Mouse (Mus musculus) left cerebral cortex, postnatal 25 days (tissue): ENCODE data around the gene Cdc14b. TPM values are rescaled to one million over a fixed set of nuclear protein-coding genes. Genes with fewer than 3 reads are reported as not detected.

Source experiments
- DNase-seq, 2 experiments: peaks; one replicate each; pipeline ENCODE4 v3.0.0; 2022; ENCODE audit warnings: low spot score in 2 of 2, mixed read lengths in 1 of 2
- intact Hi-C: fragments of 180-260 bp; cut with DNase I; formaldehyde crosslinking; loops from one replicate; pipeline ENCODE4 v1.15.1; 2025
- total RNA-seq, 2 experiments: library from RNA; stranded (reverse); gene quantifications; 2 replicates each; pipeline ENCODE4 v1.2.3; 2021

The Cdc14b gene
- total RNA-seq, 2 experiments from 2014 or later = 9.8 to 10.3 TPM

DNA sequence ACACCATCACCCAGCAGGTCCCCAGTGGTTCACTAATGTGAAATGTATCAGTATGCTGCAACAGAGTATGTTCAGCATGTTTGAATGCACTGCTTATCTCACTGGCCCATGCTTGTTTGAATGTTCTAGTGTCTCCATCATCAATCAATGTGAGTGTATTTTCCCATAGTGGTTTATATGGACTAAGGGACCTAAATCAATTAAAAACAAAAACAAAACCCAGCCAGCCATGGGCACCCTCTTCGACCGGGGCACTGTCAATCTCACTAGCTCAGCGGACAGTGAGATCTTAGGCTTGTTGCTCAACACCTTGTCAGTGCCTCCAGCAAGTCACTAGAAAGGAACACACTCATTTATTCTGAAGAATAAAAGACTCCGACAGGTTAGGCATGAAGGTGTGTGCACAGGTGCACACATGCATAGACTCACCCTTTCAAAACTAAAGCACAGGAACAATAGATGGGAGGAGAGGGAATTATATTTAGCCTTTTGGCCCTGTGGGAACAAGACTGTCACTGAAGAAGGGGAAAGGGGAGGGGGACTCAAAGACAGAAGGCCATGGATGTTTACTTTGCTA is 30.3 kb downstream of the Cdc14b start:
- DNase-seq = no peak
- intact Hi-C loops = loop anchor here (10.0 kb wide), 1 partner anchor 190 kb away; the partner anchor contains the start of gene Cdk20

DNA sequence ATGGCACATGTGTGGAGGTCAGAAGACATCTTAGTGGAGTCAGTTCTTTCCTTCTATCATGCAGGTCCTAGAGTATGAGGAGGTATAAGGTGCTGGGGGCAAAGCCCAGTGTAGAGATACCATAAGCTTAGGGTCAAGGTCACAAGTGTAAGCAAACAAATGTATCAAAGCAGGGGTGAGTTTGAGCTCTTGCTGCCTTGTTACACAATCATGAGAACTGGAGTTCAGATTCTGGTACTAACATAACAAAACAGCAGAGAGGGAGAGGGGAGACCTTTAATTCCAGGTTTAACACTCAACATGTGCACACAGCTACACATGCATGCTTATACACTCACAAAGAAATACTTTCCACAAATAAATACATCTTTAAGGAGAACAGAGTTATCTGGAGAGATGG is 32.4 kb downstream of the Cdc14b start:
- no peak for DNase-seq
- intact Hi-C loops = loop anchor here (10.0 kb wide), 1 partner anchor 192 kb away; the partner anchor contains the start of gene Cdk20

DNA sequence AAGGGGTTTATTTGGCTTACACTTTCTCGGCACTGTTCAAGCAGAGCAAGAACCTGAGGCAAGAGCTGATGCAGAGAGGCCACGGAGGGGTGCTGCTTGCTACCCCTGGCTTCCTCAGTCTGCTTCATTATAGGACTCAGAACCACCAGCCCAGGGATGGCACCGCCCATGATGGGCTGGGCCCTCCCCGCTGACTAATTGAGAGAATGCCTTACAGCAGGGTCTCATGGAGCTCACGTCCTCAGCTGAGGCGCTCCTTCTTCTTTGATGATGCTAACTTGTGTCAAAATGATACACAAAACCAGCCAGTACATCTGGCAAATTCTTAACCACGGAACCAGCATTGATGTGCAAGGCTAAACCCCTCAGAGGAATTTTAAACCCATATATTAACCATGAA is 34.5 kb downstream of the Cdc14b start:
- intact Hi-C loops = loop anchor here (10.0 kb wide), 1 partner anchor 194 kb away; the partner anchor contains the start of gene Cdk20
- no peak for DNase-seq

DNA sequence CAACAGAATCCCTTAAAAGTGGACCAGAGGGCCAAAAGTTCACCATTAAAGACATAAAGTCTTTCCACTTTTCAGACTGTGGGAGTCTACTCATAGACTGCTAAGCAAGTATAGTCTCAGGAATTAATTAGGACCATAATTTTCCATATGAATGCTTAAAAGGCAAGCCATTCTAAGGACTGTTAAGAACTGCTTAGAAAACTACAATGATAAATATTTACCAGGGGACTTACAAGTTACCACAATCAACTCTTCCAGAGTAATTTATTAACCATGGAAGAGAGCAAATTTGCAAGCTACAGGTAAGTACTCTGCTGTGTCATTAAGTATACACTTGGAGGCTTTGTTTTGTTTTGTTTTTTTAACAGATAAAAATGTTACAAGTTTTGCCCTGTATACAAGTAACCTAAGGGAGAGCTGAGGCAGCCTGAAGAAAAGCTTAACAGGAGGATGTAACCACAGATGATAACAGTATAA is 37.4 kb downstream of the Cdc14b start:
- intact Hi-C loops = no loop called here
- no peak for DNase-seq

DNA sequence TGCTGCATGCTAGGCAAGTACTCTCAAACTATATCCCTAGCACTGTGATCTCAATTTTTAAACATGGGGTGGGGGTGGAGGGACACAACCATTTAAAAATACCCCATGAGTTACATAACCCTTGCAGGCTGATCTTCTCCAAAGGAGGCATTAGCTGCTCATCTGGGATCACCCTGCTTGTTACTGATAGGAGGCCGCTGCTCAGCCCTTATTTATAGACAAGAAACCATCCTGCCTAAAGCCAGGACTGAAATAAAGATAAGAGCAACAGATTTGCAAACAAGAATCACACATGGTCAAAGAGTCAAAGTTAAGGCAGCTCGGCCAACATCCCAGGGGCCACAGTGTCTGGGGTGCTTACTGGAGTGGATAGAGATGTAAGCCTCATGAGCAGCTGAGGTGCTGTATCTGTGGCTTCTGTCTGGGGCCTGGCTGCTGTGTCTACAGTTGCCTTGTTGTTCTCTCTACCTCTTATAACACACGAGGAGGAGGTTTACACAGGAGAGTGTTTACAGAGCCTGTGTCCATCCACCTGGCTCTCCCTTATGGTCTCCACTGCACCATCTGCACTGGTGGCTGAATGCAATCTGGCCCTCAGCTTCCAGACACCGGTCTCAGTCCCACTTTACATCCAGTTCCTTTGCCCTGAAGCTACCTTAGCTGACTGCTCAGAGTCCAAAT is 38.0 kb downstream of the Cdc14b start:
- intact Hi-C loops = no loop called here
- no peak for DNase-seq

DNA sequence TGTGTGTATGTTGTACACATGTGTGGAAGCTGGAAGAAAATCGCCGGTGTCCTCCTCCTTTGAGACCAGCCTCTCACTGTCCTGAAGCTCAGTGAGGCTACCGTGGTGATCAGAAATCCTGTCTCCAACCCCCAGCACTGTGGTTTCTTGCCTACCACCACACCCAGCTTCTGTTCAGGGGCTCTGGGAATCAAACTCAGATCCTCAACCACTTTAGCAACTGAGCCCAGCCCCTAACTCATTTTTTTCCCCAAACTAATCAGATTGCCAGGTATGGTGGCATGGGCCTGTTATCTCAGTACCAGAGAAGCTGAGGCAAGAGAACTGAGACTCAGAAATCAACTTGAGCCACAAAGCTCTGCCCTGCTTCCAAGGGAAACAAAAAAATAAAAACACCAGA is 39.3 kb downstream of the Cdc14b start:
- intact Hi-C loops = no loop called here
- DNase-seq = no peak

DNA sequence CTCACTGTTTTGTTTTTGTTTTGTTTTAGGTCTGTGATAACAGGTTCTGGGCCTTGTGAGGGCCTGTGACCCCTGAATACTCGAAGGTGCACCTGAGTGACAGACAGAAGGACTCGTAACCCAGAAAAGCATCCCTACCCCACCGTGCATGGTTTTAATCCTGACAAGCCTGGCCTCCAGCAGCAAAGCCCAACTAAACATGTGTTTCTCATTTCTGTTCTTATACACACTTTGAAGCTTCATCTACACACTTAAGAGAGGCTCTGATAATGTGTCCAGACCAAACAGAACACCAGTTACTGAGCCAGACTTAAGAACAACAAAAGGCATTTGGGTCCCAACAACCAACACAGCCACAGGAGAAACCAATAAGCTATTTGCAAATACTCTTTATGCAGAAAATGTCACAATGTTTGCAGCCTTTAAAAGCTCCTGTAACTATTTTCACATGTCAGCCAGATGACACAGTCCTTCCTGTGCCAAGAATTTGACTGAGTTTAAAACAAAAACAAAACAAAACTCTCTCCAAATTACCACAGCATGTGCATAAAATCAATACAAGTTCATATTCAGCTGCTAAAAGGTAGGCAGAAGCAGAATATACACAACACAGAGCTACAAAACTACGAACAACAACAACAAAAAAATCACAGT is 39.9 kb downstream of the Cdc14b start:
- intact Hi-C loops = no loop called here
- DNase-seq = no peak

DNA sequence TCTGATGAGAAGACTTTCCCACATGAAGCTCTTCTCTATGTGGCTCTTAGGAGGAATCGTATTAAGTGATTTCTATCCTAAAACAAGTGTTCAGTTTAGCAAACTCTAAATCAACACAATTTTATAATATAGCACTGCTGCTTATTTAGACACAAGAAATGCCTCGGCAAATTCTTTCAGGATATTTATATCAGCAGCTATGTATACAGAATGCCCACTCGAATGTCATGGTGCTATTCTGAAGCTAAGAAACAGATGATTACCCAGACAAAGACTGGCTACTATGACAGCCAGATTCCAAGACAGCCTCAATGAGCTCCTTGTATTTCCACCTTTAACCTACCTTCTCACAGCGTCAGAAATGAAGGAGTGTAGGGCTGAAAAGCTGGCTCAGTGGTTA is 42.0 kb downstream of the Cdc14b start:
- intact Hi-C loops = no loop called here
- peak in 1 of 2 experiments; percentile 18 for DNase-seq

DNA sequence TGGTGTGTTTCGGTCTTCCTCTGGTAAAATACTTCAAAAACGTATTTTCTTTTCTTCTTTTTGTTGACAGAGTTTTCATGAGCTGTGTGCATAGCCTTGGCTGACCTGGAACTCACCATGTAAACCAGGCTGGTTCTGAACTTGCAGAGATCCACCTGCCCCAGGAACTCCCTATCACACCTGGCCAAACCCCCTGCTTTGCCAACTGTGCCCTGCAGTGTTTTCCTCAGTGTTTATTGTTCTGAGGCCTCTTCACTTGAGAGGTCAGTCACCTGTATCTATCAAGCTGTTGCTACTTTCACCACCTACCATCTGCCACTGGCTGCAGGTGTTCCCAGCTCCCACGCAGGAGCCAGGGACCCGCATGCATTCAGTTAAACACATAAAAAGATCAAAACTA is 48.4 kb downstream of the Cdc14b start:
- intact Hi-C loops = no loop called here
- no peak for DNase-seq

DNA sequence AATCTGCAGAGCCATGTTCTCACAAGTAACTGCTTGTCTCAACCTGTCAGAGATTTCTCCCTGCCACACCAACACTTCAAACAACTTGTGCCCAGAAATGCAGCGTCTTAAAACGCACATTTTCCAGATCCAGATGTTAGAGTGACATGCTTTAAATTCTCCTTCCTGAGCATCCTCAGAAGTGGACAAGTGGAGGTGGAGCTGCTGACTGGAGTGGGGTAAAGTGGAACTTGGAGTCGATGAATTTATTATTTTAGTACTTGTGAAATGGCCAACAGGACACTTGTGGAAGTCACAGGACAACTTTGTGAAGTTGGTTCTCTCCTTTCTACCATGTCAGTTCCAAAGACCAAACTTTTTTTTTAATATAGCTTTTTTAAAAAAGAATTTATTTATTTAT is 49.4 kb downstream of the Cdc14b start:
- DNase-seq = no peak
- intact Hi-C loops = no loop called here

DNA sequence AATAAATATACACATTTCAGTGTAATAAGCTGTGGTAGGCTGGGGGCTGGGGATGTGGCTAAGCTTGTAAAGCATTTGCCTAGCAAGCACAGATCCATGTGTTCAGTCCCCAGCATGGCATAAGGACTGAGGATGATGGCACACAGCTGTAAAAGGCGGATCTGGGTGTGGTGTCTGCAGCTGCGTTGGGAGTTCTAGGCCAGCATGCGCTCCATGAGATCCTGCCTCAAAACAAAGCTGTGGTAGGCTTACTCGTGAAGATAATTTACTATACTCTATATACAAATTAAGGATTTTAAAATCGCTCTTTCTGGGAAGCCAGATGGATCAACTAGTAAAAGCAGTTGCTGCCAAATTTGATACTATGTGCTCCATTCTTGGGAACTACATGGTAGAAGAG is 60.2 kb downstream of the Cdc14b start:
- DNase-seq = no peak
- intact Hi-C loops = no loop called here

DNA sequence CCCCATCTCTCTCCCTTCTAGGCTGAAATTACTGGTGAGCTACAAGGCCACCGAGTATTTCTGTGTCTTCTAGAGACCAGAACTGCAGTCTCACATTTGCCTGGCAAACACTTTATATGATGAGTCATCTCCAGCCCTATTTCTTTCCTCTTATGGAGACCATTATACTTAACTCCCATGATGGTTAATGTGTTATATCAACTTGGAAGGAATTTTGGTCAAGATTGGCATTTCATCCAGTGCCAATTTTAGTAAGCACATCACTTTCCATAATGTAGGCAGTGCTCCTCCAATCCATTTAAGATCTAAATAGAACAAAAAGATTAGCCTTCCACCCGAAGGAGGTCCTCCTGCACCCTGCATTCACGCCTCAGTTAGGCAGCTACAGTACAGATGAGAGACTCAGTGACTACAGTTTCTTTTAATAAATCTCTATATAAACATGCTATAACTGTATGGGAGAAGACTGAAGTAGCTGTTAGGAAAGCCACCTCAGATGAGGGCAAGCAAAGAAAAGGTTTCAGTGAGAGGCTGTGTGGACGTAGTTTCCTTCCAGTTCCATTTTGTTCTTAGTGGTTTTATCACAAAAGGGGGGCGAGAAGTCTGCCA is 63.0 kb downstream of the Cdc14b start:
- intact Hi-C loops = no loop called here
- DNase-seq = peak in 1 of 2 experiments; percentile 68

DNA sequence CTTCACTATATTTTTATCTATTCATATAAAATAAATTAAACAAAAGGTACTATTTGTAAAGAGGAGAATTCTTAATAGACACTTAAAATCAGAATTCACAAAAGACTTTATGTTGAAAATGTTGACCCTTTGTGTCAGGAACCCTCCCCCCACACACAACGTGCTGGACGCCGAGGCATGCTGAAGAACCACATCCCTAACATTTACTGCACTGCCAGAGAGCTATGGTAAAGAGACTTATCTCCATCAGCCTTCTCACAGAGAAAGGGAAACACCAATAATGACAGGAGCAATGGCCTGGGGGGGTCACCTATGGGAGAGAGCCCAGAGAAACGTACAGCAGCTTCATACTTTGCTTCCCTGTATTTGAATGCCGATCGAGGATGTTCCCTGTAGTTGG is 66.9 kb downstream of the Cdc14b start:
- intact Hi-C loops = no loop called here
- DNase-seq = no peak

DNA sequence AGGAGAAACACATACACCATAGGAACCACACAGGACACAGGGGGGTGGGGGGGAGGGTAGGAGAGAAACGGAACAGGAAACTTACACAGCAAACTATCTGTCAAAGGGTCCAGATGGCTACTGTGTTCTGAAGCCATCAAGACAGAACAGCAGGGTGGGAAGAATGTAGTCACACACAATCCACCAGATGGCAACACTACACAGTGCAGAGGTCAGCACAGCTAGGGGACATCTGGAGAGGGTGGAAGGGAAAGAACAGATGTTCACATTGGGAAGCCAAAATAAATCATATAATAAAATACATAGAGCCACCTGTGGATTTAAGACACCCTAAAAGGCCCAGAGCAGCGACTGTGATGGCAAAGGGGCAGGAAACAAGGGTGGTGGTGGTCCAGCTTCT is 69.9 kb downstream of the Cdc14b start:
- intact Hi-C loops = no loop called here
- DNase-seq = no peak

DNA sequence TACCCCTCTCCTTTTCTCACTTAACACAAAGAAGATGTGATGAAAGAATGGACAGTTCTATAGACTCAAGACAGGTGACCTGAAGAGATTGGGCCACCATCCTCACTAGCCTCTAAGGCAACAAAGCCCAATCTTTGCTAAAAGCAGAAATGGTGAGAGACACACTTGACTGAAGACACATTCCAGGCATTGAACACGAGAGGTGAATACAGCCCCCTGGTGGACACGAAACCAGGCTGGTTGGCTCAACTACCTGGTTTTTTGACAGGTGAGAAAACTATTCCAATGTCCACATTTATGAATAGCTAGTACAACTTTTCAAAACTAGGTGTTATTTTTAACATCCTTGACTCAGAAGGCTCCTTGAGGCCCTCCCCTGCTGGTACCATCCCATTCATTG is 70.4 kb downstream of the Cdc14b start:
- DNase-seq = no peak
- intact Hi-C loops = no loop called here

DNA sequence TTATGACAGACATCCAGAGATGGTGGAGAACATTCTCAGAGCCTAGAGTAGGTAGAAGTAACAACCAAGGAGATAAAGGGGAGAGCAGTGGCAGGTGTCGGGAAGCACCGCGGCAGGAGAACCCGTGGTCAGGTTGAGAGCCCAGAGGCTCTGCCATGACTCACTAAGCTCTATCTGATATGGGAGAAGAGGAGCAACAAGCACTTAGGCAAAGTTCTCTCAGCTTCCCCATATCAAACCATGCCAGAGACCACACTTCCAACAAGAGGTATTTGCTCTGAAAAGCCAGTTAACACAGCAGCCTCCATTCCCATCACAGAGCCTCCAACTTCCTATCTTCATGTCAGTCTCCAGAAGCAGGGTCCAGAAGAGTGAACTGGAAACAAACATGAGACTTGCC is 74.2 kb downstream of the Cdc14b start:
- no peak for DNase-seq
- intact Hi-C loops = no loop called here

DNA sequence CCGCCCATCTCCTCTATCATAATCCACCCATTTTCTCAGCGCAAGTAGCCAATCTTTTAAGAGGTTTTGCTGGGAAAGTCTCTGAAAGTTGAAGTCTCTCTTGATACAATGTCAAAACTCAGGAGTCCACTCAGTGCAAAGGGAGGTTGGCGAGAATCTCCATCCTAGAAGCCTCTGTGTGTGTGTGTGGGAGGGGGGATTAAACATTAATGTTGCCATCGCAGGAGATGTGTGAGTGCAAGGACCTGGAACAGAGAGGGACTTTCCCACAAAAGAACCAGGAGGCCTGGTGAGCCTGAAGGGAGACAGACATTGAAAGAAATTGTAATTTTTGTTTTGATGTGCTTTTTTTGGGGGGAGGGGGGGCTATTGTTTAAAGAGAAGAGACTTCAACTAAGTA is 76.8 kb downstream of the Cdc14b start:
- no peak for DNase-seq
- intact Hi-C loops = no loop called here

DNA sequence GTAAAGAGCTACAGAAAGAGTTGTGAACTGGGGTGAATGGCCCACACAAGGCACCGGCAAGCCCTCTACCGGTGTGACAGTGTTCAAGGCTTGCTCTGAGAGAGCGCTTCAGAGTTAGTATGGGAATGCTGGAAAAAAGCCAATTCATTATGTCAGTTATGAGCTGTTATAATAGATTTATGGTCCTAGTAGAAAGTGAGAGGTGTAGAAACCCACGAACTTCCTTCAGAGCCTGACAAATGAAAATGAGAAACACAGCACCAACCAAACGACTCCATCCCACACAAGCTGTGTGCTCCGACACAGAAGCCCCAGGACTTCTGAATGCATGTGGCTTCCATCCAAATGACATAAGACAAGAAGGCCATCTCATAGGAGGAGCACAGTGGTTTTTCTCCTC is 77.2 kb downstream of the Cdc14b start:
- no peak for DNase-seq
- intact Hi-C loops = no loop called here

DNA sequence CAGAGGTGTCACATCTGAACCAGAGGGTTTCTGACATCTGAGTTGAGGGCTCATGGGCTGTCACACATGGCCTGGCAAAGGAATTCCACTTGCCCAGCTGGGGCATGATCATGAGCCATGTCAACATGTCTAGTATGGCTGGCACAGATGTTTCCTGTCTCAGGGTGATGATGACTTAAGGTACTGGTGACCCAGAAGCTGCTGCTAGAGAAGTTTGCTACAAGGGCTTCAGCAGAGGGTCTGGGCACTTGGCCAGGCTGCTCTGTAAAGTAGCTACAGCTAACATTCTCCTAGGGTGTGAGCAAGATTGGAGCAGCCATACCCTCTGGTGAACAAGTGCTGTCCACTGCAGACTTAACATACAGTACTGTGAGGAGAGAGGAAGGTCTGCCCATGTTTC is 88.0 kb downstream of the Cdc14b start:
- no peak for DNase-seq

DNA sequence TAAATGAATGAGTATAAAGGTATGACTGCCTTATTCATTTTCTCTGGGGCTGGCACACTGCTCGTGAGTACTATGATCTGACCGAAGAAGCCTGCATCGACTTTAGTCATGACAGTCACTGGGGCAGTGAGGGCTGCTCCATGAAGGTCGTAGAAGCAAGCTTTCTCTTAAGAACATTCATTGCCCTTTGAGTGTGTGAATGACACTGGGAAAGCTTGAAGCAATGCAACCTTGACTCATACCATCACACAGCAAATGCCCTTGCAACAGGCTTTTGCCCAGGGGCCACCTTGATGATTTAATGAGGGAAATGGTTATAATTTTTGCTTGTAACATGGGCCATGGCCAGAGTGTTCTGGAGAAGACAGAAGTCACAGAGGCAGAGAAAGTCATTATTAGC is 88.6 kb downstream of the Cdc14b start:
- intact Hi-C loops = no loop called here
- DNase-seq = no peak

More for the DNA sequence above, 88.0 kb downstream of the Cdc14b start:
- intact Hi-C loops = no loop called here

DNA sequence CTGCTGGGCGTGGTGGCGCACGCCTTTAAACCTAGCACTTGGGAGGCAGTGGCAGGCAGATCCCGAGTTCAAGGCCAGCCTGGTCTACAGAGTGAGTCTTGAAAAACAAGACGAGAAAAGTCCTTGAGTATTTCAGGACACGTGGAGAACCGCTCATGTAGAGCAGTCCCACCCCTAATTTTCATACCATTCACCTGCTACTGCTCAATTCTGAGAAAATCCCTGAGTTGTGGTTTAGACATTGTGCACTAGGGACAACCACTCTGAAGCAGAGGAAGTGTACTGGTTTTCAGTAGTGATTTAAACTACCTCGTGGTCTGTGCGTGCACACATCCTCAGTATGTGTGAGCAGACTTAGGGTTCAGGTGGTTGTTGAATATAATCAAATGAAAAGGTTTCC is 89.5 kb downstream of the Cdc14b start:
- no peak for DNase-seq
- intact Hi-C loops = no loop called here
